Mouse (Mus musculus) frontal cortex, adult 2 months (tissue): ENCODE data around the gene Prickle4. TPM values are rescaled to one million over a fixed set of nuclear protein-coding genes. Genes with fewer than 3 reads are reported as not detected.
A peak's percentile ranks its signal among the peaks of the same experiment; 100 is the strongest.

Experiments used
- DNase-seq, 2 experiments: peaks; one replicate each; pipeline ENCODE4 v3.0.0; 2022; ENCODE audit warnings: low spot score in 1 of 2; ENCODE audit errors: extremely low spot score in 1 of 2
- polyA plus RNA-seq: library from polyadenylated mRNA; depleted of rRNA; stranded (reverse); fragments of >200 nt; gene quantifications from 2 replicates; pipeline ENCODE4 v1.2.3, GENCODE M21; 2012; rRNA removed

The Prickle4 gene
- polyA plus RNA-seq: 1.0 TPM in 1 of 2 replicates, not detected in the other

DNA sequence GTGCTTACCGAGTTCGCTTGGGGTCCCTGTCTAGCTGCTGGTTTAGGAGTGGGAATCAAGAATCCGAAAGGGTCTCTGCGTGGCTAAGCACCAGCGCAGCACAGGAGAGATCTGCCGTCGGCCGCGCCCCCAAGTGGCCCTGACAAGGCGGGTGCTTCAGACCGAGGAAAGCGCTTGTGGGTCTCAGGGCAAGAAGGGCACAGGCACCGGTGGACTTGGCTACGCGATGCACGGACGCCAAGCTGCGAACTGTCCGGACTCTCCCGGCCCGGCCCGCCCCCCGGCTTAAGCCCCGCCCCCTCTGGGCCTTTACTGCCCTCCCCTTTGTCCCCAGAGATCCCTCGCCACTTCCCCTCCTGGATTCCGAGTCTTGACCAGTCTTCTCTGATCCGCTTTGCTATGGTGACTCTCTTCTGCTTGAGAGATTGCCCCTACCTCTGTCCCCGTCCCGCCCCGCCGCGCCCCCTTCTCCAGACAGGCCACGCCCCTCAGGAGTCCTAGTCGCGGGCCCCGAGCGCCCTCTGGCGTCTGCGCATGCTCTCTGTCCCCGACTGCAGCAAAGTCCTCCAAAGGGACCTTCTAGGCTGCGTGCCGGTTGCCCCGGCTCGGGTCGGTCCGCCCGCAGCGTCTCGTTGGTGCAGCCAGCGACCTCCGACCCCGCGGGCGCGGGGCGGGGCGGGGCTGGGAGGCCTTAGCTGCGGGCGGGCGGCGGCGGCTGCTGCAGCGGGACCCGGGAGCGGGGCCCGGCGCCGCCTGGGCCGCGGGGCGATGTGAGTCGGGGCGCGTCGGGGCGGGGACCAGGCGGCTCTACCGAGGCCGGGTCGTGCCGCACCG, at the start of gene Prickle4:
Gene Prickle4, minus strand, starts transcription at position 234 of the 834 bp plus-strand sequence.
- DNase-seq: peak; percentile 92 to 98

DNA sequence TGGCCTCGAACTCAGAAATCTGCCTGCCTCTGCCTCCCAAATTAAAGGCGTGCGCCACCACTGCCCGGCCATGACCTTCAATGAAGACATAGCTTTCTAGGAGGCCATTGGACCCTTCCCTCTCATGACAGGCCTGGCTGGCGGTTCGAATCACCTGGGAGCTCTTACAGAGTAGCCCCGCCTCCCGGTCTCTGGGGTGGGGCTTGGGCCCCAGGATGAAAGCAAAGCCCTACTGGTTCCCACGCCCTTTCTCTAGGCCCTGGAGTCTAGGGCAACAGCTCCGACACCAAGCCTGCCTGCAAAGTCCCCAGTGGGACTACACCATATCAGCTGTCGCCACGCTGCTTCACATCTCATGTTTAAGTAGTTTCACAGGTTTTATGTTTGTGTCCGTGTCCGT, 49.5 kb upstream of the Prickle4 start:
- DNase-seq: no peak

GRCm38 (mm10) chr17:47742991-47743734, 48.6 kb upstream of the Prickle4 start:
- no peak for DNase-seq

DNA sequence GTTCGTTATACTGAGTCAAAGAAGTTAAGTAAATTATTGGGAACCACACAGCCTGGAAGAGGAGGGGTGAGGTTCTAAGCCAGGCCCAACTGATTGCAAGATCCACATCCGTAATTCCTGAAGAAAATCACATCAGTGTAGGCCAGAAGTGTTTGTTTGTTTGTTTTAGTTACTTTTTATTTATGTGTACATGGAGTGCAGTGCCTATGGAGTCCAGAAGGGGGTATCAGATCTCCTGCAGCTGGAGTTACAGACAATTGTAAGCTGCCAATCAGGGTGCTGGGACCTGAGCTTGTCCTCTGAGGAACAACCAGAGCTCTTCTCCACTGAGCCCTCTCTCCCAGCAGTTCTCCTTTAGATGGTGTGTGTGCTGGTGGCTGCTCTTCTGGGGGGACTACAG, 45.6 kb upstream of the Prickle4 start:
- DNase-seq: no peak

DNA sequence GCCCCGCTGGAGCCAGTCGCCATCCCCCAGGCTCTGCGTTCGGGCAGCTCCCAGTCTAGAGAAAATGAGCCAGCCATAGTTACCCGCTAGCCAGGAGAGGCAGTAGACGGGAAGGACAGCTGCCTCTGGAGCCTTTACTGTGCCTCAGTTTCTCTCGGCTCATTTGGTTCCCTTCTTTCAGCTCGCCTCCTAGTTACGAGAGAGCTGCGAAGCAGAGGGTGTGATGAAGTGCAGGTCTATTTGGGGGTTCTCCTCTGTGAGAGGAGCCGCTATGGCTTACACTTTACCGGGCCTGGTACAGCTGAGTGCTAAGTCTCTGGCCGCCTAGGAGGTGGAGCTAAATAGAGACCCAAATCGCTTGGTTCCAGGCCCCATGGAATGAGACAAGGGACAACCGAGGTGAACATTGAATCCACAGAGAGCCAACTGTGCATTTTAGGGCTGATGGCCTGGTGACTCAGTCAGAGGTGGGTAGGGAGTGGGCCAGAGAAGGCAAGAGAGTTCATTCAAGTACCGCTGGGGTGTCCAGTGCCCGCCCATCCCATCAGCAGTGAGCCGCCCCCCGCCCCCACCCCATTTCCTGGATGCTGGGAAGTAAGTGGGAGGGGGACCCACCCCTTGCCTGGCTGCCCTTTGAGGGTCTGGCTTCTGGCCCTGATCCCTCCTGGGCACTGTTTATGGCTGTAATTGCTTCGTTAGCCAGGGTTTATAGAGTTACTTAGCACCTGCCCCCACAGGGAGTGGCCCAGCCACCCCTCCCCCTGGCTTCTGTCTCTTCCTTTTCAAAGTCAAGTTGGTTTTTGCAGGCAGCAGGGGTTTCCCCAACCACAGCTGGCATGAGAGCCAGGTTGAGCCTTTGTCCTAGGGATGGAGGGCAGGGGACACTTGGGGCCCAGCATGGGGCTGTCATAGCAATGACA, 44.6 kb upstream of the Prickle4 start:
- DNase-seq: no peak

GRCm38 (mm10) chr17:47738066-47738878, 43.7 kb upstream of the Prickle4 start:
- no peak for DNase-seq

DNA sequence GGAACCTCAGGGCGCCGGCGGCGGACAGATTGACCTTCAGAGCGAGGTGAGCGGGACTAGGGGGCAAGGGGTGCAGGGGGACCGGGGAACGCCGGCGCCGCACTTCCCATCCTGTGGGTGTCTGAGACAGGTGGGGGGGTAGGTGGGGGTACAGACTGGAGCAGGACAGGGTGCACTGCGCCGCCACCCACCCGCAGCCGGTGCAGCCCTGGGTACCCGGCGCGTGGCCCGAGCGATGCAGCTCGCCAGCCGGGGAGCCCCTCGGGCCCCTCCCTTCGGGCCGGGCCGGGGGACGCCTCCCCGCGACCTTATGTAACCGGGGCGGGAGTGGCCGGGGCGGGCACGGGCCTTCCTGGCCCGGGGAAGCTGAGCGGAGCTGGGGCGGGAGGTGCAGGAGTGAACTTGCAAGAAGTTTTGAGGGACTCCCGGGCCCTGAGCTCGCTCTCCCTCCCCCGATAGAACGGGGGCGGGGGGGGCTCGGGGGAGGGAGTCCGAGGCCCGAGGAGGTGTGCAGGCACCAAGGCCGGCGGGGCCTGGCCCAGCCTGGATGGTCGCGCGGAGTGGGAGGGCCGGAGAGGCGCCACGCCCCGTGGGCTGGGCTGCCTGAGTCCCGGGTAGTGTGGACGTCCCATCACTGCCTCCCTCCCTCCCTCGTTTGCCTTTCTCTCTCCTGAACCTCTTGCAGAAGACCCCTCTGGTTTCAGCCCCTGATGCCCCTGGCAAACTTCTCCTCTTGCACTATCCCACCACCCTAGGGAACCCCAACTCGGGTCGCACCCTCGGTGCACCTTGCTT, 42.9 kb upstream of the Prickle4 start:
- DNase-seq: peak; percentile 47 to 73

DNA sequence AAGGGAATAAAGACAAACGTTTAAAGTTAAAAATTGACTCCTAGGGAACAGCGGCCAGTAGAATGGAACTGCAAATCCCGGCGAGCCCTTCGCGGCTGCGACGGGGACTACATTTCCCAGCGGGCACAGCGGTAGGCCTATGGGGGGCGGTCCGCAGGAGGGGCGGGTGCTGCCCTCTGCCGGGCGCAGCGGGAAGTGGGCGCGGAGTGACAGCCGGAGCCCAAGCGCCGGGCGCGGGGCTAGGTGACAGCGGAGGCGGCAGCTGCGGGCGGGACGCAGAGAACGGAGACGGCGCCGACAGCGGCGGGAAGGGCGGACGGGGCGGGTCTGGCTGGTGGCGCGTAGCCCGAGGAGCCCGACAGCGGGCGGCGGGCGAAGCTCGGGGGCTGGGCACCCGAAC, 42.3 kb upstream of the Prickle4 start, which contains the start of gene Tfeb:
Gene Tfeb, plus strand, starts transcription at position 175 of the 400 bp plus-strand sequence.
- peak; percentile 85 to 99 for DNase-seq

- DNase-seq: no peak
Observed at GRCm38 (mm10) chr17:47735553-47736100, 41.1 kb upstream of the Prickle4 start.

DNA sequence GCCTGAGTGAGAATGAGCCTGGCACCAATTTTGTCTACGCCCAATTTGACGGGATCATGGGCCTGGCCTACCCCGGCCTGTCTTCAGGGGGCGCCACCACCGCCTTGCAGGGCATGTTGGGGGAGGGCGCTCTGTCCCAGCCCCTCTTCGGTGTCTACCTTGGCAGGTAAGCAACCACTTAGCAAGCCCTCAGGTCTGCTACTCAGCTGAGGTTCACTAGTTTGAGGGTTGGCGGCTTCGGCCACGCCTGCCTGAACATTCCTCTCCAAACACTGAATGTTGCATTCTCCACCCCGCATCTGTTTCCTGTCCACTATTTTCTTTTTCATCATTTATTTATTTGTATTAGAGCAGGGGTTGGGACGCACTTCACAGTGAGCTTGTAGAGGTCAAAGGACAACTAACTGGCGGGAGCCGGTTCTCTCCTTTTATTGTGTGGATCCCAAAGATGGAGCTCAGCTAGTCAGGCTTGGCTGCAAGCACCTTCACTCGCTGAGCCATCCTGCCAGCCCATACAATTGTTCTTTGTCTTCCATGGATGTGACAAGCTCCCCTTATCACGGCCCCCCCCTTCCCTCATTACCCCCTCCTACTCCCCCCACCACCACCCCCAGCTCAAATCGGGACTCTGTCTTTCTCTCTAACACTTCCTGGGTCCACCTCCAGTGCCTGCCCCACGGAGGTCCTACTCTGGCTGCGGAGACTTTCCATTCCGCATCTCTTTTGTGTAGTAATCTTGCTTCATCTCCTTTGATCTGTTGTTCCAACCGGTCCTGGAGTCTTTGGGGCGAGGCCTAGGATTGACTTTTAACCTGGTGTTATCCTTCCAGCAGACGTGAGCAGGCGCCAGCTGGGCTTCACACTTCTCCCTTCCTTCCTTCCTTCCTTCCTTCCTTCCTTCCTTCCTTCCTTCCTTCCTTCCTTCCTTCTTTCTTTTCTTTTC, 36.4 kb upstream of the Prickle4 start:
- DNase-seq: no peak

GRCm38 (mm10) chr17:47726566-47726965, 32.0 kb upstream of the Prickle4 start, which contains the start of gene Pgc:
Gene Pgc, plus strand, starts transcription at chr17:47726842.
- no peak for DNase-seq

- no peak for DNase-seq
Observed at GRCm38 (mm10) chr17:47721183-47721582, 26.6 kb upstream of the Prickle4 start.

DNA sequence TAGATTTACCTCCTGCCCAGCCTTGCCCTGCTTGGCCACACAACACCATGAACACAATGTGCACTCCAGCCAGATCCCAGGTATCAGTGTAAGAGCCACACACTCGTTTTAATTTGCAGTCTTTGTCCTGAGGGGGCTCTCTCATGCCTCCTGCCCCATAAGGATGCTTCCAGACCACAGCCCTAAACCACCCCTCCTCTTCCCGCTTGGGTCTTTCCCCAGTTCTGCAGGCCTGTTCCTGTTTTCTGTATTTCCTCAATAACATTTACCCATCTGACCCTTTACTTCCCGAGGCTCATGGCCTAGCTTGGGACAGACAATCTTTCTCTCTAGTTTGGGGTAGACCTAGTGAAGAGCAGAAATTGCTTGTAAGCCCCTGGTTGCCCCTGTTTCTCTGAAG, 20.5 kb upstream of the Prickle4 start:
- no peak for DNase-seq

- DNase-seq: no peak
Observed at GRCm38 (mm10) chr17:47712889-47713571, 18.5 kb upstream of the Prickle4 start.

- DNase-seq: no peak
Observed at GRCm38 (mm10) chr17:47711883-47712282, 17.3 kb upstream of the Prickle4 start.

DNA sequence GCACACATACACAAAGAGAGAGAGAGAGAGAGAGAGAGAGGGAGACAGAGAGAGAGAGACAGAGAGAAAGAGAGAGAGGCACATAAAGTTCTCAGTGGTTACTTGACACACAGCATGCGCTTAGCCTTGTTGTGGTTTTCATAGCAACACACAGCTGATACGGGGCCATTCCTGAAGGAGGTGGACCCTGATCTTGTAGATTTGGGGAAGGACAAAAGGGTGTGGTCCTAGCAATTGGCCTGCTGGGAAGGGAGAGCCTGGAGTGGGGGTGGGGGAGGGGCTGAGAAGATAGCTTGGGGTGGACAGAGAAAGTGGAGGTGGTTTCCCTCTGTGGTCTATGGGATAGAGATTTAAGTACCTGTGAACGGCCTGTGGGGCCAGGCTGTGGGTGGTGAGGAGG, 15.5 kb upstream of the Prickle4 start:
- no peak for DNase-seq

DNA sequence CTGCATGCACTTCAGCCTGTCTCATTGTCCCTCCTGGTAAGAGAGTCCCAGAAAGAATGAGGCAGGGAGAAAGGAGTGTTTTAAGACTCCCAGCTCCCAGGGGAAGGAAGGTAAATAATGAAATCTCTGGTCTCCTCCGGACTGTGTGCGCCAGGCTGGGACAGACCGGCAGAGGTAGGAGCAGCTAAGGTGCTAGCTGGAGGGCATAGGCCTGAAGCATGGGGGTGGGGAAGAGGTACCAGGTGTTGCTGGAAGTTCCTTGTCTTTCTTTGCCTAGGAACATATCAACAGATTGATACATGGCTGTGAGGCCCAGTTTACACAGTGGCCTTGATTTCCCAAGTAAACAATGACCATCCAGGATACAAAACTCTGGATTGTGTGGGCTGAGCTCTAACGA, 14.4 kb upstream of the Prickle4 start:
- no peak for DNase-seq
